Mouse (Mus musculus) CH12.LX (cell line): ENCODE data around the gene Socs2.

Experiments used
- CHD2 ChIP-seq: IDR thresholded peaks from 2 replicates; pipeline ENCODE4 v1.6.1; 2011; ENCODE audit warnings: low read length, improper control_type of control experiment
- CTCF ChIP-seq, 2 experiments: IDR thresholded peaks in 1 of 2; conservative IDR thresholded peaks in 1 of 2; 2 replicates each; pipeline ENCODE4 v1.5.1; 2011 to 2012; ENCODE audit warnings: low read depth in 2 of 2, low read length in 2 of 2, improper control_type of control experiment in 1 of 2, inconsistent platforms in 1 of 2, mild to moderate bottlenecking in 1 of 2, moderate library complexity in 1 of 2
- E2F4 ChIP-seq: IDR thresholded peaks from 2 replicates; pipeline ENCODE4 v1.6.1; 2011; ENCODE audit warnings: low read depth, low read length, improper control_type of control experiment; ENCODE audit not compliant: insufficient replicate concordance
- EP300 ChIP-seq: IDR thresholded peaks from 2 replicates; pipeline ENCODE4 v1.6.1; 2011; ENCODE audit warnings: low read length, improper control_type of control experiment
- ETS1 ChIP-seq: conservative IDR thresholded peaks from 2 replicates; pipeline ENCODE4 v1.6.1; 2012; ENCODE audit warnings: low read depth, mild to moderate bottlenecking, inconsistent platforms, low read length, improper control_type of control experiment, moderate library complexity
- KAT2A ChIP-seq: IDR thresholded peaks from 2 replicates; pipeline ENCODE4 v1.6.1; 2012; ENCODE audit warnings: low read length, improper control_type of control experiment, inconsistent platforms; ENCODE audit not compliant: insufficient replicate concordance
- MAFK ChIP-seq: IDR thresholded peaks from 2 replicates; pipeline ENCODE4 v1.6.1; 2011; ENCODE audit warnings: low read length, improper control_type of control experiment; ENCODE audit not compliant: insufficient replicate concordance
- MEF2A ChIP-seq: IDR thresholded peaks from 2 replicates; pipeline ENCODE4 v1.6.1; 2014; ENCODE audit warnings: low read depth, mild to moderate bottlenecking, inconsistent platforms, low read length, improper control_type of control experiment, borderline replicate concordance
- POLR2A ChIP-seq: IDR thresholded peaks from 2 replicates; pipeline ENCODE4 v1.6.1; 2011; ENCODE audit warnings: low read depth, mild to moderate bottlenecking, improper control_type of control experiment, low read length
- SIN3A ChIP-seq: IDR thresholded peaks from 2 replicates; pipeline ENCODE4 v1.6.1; 2012; ENCODE audit warnings: low read length, improper control_type of control experiment, inconsistent platforms
- TCF12 ChIP-seq: IDR thresholded peaks from 2 replicates; pipeline ENCODE4 v1.6.1; 2014; ENCODE audit warnings: low read depth, mild to moderate bottlenecking, inconsistent platforms, low read length, improper control_type of control experiment
- ZC3H11A ChIP-seq: IDR thresholded peaks from 2 replicates; pipeline ENCODE4 v1.6.1; 2012; ENCODE audit warnings: low read depth, mild to moderate bottlenecking, inconsistent platforms, low read length, improper control_type of control experiment

DNA sequence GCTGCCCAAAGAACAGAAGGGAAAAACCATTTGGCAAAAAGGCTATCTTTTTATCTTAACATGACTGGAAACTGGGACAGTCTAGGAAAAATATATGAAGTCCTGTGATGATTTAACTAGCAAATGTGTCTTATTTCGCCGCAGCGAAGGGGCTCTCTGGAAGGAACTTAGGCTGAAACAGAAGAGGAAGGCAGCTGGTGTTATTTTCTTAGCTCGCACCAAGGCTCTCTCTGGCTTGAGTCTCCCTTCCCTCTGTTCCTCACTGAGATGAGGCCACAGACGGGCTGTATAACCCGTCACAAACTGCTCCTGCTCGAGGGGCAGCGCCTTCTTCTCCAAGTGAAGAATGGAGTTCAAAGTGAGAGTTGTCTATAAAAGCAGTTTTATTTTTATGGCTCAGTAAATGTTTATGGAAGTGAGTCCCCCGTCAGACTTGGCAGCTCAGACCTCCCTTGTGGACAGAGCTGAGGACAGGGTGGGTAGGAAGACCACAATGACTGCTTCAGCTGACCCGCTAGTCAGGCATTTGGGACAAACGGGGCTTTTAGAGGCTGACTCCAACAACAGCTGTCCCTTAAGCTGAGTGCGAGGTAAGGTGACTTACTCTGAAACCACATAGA, 9.3 kb downstream of the Socs2 start:
- no peak for TF ChIP-seq MEF2A
- TF ChIP-seq ETS1 = no peak
- TF ChIP-seq KAT2A = no peak
- TF ChIP-seq TCF12 = no peak
- no peak for TF ChIP-seq POLR2A
- no peak for TF ChIP-seq CTCF (conservative IDR thresholded peaks at IDR 0.05 in 1 of 2, IDR thresholded peaks at IDR 0.05 in 1 of 2; ENCODE audit: low read depth in 2 of 2, low read length in 2 of 2)
- no peak for TF ChIP-seq MAFK
- no peak for TF ChIP-seq SIN3A
- TF ChIP-seq CHD2 = no peak
- TF ChIP-seq EP300 = no peak
- TF ChIP-seq ZC3H11A = no peak
- TF ChIP-seq E2F4 = no peak
